Mouse (Mus musculus) frontal cortex, postnatal 14 days (tissue): ENCODE data around the gene Vamp1.

Experiments used
- DNase-seq, 2 experiments: peaks; one replicate each; pipeline ENCODE4 v3.0.0; 2022; ENCODE audit warnings: low spot score in 2 of 2

Vamp1 gene

DNA sequence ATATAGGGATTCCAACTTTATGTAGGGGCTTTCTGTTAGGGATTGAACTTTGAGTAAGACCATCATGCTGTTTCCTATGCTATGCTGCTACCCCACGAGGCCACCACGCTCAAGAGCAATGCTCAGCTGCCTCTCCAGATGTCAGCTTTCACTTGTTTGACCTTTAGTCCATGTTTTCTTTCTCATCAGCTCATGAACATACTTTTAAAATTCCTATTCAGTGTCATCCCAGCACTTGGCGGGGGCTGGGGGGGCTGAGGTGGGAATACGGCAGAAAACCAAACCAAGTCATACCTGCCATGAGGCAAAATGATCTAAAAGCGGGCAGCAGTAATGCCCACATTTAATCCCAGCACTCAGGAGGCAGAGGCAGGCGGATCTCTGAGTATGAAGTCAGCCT, 2.2 kb upstream of the Vamp1 start:
- no peak for DNase-seq

DNA sequence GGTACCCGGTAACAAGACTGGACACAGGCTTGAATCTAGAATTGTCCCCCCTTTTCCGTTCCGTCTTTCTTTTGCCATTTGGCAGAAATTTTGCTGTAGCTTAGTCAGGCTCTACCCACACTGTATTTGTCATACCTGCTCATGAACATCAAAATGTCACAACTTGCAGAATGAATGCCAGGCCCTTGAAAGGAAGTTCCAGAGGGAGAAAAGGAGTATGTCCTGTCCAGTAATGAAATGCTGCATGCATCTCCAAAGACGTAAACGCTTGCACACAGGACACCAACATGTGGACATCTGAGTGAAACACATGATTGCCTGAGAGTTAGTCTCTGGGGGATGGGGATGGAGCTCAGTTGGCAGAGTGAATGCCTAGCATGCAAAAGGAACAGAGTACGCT, 1.6 kb upstream of the Vamp1 start:
- DNase-seq = no peak

DNA sequence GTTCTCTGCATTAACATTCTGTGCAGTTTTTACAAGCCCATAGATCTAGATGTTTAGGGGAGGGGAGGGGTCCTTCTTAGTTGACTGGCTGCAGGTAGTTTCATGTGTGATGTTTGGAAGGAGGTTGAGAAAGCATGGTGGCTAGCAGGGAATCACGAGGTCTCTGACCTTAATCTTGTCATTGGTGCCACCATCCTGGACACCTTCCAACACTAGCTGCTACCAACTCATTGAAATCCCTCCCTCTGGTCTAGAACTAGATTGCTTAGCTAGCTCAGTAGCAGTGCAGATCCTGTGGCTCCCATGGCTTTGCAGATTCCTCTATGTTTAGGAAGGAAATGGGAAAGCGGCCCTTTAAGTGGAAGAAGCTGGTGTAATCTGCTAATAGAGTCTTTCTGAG, 1.5 kb downstream of the Vamp1 start:
- no peak for DNase-seq

DNA sequence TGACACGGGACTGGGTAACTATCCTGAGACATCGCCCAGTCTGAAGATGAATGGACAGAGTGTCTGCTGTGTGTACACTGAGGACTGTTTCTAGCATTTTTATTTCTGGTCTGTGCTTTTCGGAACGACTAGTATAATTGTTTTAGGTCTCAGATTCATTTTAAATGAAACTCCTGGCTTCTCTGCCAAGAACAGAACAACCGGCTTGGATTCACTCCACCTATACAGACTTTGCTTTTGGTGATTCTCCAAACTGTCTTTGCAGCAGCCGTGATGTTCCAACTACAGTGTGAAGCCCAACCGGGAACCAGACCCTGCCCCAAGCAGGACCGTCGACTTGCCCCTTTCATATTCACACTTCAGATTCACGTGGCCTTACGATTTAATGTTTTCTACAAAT, 2.5 kb downstream of the Vamp1 start:
- DNase-seq = no peak

- peak in 1 of 2 experiments; percentile 61 for DNase-seq
These were observed 3.6 kb downstream of the Vamp1 start for GRCm38 (mm10) chr6:125218963-125219362.

GRCm38 (mm10) chr6:125221115-125221745, 5.9 kb downstream of the Vamp1 start:
- DNase-seq = no peak

DNA sequence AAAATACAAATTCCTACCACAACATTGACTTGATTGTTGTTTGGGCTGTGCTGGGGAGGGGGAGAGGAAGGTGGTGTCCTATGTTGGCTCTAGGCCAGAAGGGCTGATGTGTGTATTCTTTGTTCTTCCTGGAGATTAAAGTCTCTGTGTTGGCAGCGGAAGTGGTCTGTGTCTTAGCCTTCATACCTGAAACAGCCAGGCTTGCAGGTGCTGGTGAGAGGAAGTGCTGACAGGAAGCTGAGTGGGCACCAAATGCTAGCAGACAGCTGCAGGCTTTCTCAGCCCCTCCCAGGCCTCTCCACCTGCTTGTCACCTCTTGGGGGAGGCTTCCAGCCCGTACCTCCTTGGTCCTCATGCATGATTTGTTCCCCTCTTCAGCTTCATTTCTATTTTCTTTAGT, 6.8 kb downstream of the Vamp1 start:
- DNase-seq = no peak

GRCm38 (mm10) chr6:125222577-125222976, 7.2 kb downstream of the Vamp1 start:
- DNase-seq = no peak

GRCm38 (mm10) chr6:125225518-125226115, 10.3 kb downstream of the Vamp1 start:
- no peak for DNase-seq

GRCm38 (mm10) chr6:125230571-125230970, 15.2 kb downstream of the Vamp1 start:
- DNase-seq = no peak

DNA sequence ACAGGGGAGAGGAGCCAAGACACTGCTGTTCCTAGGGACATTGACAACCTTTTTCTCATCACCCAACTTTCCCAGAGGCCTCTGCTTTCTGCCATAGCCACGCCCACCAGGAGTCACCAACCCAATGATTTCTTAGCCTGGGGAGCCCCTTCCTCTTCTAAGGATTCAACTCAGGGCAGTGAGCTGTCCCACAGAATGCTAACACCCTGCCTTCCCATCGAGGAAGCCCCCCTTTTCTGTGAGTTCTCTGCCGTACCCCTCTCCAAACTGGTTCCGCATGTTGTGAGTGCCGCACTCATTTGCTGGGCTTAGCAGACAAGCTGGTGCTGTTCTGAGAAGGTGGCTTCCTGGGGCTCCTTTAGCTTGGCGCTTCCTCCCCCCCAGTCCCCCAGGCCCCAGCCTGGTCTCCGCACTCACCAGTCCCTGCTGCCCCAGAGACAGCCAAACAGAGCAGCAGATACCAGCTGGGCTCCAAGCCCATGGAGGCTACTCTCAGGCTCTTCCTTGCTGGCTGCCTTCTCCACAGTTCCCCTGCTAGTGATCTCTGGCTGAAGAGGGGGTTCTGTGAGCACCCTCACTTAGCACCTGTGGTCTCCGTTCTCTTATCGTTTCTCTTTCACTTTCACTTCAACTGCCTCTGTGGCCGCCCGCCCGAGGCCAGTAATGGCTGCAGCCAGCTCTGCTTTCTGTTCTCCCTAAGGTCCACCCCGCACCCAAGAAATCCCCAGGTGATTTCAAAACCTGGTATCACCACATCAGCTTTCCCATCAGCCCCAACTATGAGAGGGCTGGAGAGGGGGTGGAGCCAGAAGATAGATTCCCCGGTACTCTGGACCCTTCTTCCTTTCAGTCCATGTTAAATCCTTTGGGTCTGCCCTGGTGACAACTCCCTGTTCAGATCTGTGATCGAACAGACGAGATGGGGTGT, 16.0 kb downstream of the Vamp1 start, which contains the start of gene Tapbpl:
Gene Tapbpl, minus strand, starts transcription at position 744 of the 928 bp plus-strand sequence.
- DNase-seq = peak; percentile 30 to 35

GRCm38 (mm10) chr6:125232045-125232437, 16.7 kb downstream of the Vamp1 start:
- no peak for DNase-seq

DNA sequence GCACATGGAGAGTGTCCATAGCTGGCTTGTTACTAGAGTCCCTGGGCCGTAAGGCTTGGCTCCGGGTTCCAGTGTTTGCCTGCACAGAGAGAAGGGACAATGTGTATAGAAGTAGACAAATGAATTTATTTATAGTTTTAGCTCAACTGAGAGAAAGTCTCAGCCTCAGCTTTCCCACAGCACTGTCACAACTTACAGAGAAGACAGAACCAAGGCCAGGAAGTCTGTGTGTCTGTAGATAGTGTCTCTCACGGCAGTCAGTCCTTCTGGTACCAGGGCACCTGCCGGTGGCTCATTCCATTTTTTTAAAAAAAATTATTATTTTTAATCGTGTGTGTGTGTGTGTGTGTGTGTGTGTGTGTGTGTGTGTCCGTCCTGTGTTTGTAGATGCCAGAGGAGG, 17.2 kb downstream of the Vamp1 start:
- DNase-seq = no peak

GRCm38 (mm10) chr6:125233816-125234519, 18.6 kb downstream of the Vamp1 start:
- DNase-seq = no peak

DNA sequence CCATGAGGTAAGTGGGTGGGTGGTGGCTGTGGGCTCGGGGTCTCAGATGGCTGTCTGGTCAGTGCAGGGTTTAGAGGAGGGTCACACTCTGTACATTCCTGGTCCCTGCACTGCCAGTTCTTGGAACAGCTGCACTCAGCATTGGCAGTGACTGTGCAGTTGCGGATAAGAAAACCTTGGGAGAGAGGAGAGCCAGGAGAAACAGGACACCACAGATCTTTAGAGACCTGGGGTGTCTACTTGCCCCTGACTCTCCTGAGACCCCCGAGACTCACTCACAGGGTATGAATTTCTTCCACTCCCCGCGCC, 19.1 kb downstream of the Vamp1 start:
- DNase-seq = no peak

DNA sequence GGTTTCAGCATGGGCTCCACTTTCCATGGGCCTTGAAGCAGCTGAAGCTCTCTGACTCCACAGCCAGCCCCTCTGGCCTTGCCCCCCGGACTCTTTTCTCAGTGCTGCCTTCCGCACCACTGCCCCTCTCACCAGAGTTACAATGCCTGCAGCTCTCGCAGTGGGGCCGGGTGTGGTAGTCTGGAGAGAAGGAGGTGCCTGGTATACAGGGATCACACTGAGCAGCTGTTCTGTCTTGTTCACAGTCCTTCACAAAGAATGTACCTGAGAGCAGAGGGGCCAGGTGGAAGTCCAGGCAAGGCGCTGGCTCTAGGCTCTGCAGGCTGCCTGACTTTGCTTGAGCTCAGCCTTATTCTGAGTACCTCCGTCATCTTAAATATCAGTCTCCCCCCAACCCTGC, 21.0 kb downstream of the Vamp1 start:
- no peak for DNase-seq

GRCm38 (mm10) chr6:125236782-125237181, 21.4 kb downstream of the Vamp1 start, which contains the start of gene Cd27:
TSS of gene Cd27 (minus strand) at chr6:125237010.
- no peak for DNase-seq

GRCm38 (mm10) chr6:125237421-125237820, 22.1 kb downstream of the Vamp1 start:
- DNase-seq = no peak

GRCm38 (mm10) chr6:125238396-125238795, 23.0 kb downstream of the Vamp1 start:
- DNase-seq = no peak

DNA sequence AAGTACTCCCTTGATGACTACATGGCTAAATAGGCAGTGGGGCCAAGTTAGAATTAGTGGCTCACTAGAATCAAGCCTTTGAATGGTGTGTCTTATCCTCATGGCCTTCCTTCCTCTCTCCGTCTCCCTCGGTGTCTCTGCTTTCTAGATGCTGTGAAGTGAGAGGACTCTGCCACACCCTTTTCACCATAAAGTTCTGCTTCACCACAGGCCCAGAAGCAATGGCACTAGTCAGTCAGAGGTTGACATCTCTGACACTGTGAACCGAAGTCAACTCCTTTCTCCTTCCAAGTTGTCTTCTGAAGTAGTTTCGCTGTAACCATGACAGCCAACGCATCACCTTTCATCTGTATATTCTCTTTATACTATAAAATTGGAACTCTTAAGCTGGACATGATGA, 24.2 kb downstream of the Vamp1 start:
- DNase-seq = no peak

DNA sequence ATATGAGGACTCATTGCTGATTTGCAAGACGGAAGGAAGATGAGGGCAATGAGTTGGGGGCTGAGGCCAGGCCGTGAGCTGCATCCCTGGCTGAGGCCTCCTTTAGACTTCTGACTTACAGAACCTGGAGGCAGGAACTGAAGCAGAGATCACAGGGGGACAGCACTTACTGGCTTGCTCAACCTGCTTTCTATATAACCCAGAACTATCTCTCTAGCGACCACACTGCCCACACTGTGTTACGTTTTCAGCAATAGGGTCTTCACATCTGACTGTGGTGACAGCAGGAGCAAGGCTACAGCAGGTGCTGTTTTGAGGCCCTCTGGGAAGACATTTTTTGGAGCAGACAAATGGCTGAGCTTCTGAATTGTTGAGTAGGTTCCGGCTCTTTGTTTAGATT, 25.3 kb downstream of the Vamp1 start:
- DNase-seq = no peak

GRCm38 (mm10) chr6:125241566-125241965, 26.2 kb downstream of the Vamp1 start:
- DNase-seq = no peak
